Mouse (Mus musculus) ES-Bruce4 (cell line): ENCODE results near the gene Elavl4.

ENCODE experiments used
- CTCF ChIP-seq: IDR thresholded peaks from one replicate; pipeline ENCODE4 v1.8.1; 2011; ENCODE audit warnings: low read depth, low read length
- POLR2A ChIP-seq: IDR thresholded peaks from one replicate; pipeline ENCODE4 v1.8.1; 2011; ENCODE audit warnings: low read length; ENCODE audit not compliant: insufficient read depth

GRCm38 (mm10) chr4:110227621-110228031 is 124.1 kb downstream of the Elavl4 start:
- TF ChIP-seq POLR2A (no peak), CTCF (no peak)
